Mouse (Mus musculus) adrenal gland, postnatal 25 days (tissue): Measurements from ENCODE around the gene Tdpoz2. TPM values are rescaled to one million over a fixed set of nuclear protein-coding genes. Genes with fewer than 3 reads are reported as not detected.
A peak's percentile ranks its signal among the peaks of the same experiment; 100 is the strongest.
"Not testable (repeated sequence)": the region's sequence is repeated elsewhere in the genome, so short reads cannot be mapped to it uniquely, and the experiment has no call there.

Experiments
- DNase-seq: peaks from one replicate; pipeline ENCODE4 v3.0.0; 2021; ENCODE audit warnings: mixed read lengths
- long read RNA-seq: library from polyadenylated mRNA; stranded (forward); transcript quantifications from one replicate; pipeline ENCODE4 v2.0.0, GENCODE M21; 2021
- total RNA-seq: library from RNA; stranded (reverse); gene quantifications from 2 replicates; pipeline ENCODE4 v1.2.3, GENCODE M21; 2021

The Tdpoz2 gene
- 0.82 TPM in 1 of 2 replicates, not detected in the other for total RNA-seq
- long read RNA-seq: 0 reads

DNA sequence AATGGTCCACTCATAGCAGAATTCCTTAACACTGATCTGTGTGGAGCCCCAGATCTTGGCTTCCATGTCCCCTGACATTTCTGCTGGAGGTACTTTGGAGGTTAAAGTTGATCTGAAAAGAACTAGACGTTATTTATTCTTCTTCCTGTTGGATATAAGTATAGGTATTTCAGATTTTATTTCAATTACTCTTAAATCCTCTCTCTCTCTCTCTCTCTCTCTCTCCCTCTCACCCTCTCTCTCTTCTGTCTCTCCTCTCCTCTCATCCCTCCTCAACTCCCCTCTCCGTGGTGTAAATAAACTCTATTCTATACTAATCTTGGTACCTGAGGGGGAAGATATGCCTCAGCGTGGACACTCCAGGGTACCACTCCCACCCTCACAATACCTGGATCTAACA is at the start of gene Tdpoz2:
Gene Tdpoz2, minus strand, starts transcription at position 101 of the 400 bp plus-strand sequence.
- DNase-seq: no peak

DNA sequence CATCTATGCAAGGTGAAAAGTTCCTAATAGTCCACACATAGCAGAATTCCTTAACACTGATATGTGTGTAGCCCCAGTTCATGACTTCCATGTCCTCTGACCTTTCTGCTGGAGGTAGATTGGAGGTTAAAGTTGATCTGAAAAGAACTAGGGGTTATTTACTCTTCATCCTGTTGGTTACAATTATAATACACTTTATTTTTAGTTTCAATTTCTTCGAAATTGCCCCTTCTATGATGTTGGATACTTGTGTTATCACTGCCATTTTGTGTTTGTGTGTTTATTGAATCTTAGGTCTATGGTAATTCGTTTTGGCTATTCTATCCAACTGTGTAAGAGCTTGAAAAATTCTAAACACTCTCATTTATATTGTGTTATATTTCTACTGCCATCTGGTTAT is 40.5 kb upstream of the Tdpoz2 start, which contains the start of gene Gm37596:
Gene Gm37596, minus strand, starts transcription at position 101 of the 400 bp plus-strand sequence.
- DNase-seq: not testable (repeated sequence)

DNA sequence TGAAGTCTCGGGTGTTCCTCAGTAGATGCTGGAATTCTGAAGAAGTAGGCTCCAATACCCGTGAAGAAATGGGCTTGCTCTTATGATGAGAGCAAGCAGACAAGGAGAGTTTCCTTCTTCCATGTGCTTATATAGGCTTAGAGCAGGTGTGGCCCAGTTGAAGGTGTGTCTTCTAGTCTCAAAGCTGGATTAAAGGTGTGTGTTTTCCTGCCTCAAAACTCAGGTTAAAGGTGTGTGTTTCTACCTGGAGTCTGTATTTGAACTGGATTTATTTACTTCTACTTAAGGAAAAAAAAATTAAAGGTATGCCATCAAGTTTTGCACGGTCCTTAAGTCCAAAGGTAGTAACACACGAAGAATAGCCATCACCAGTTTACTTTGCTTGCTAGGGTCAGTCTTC is 23.7 kb upstream of the Tdpoz2 start, which contains the start of gene Tdpoz1:
Gene Tdpoz1, minus strand, starts transcription at position 101 of the 400 bp plus-strand sequence.
- DNase-seq: not testable (repeated sequence)

GRCm38 (mm10) chr3:93670805-93671503 is 18.5 kb upstream of the Tdpoz2 start:
- DNase-seq: not testable (repeated sequence)

GRCm38 (mm10) chr3:93654260-93654659 is 1.8 kb upstream of the Tdpoz2 start:
- no peak for DNase-seq

- DNase-seq: not testable (repeated sequence)
Observed at GRCm38 (mm10) chr3:93630917-93631714, 21.4 kb downstream of the Tdpoz2 start.

GRCm38 (mm10) chr3:93608970-93609369 is 43.5 kb downstream of the Tdpoz2 start:
- DNase-seq: peak; percentile 12

DNA sequence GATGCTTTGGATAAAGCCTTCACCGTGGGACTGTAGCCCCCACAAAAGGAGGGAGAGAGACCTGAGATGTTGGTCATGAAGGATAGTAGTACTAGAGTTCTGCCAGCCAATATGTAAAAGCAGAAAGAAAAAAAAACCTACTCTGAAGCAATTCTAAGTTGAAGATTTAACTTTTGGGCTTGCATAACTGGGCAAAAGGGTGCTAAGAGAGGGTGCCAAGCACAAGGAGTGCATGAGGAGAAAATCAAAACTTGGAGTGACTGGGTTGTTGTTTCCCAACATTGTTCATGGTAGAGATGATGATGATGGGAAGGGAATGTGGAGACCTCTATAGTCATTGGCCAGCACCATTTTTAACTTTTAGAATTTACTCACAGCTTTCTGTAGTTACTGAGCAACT is 50.6 kb downstream of the Tdpoz2 start:
- DNase-seq: no peak

Other genes with a start within 250 kb of the Tdpoz2 start
- gene Tchh, start 210.4 kb downstream of the Tdpoz2 start, total RNA-seq: 0.70 and 1.2 TPM in 2 replicates
- 0.58 and 1.5 TPM in 2 replicates for gene Tchhl1, start 183.9 kb downstream of the Tdpoz2 start, total RNA-seq
- gene S100a11, start 132.2 kb downstream of the Tdpoz2 start, total RNA-seq: 205 and 211 TPM in 2 replicates
- 138 and 144 TPM in 2 replicates for gene S100a10, start 97.6 kb downstream of the Tdpoz2 start, total RNA-seq
- gene Tdpoz1, start 23.6 kb upstream of the Tdpoz2 start, total RNA-seq: not detected in 2 replicates
- not detected in 2 replicates for gene Gm37596, start 40.4 kb upstream of the Tdpoz2 start, total RNA-seq
- not detected in 2 replicates for gene Gm5773, start 120.3 kb upstream of the Tdpoz2 start, total RNA-seq
- not detected in 2 replicates for gene Tdpoz4, start 143.7 kb upstream of the Tdpoz2 start, total RNA-seq
- not detected in 2 replicates for gene Tdpoz3, start 173.3 kb upstream of the Tdpoz2 start, total RNA-seq